Mouse (Mus musculus) liver, embryonic 15.5 days (tissue): ENCODE results near the gene Mrps23. TPM values are rescaled to one million over a fixed set of nuclear protein-coding genes. Genes with fewer than 3 reads are reported as not detected.

ENCODE experiments used
- ATAC-seq: fragments of 200-750 bp; cut with Nextera tagmentation; 2 replicates; pipeline ENCODE4 v1.8.0; 2017; ENCODE audit warnings: moderate number of reproducible peaks, mild to moderate bottlenecking, moderate library complexity; ENCODE audit not compliant: insufficient read depth
- H3K27ac ChIP-seq: fragments of 300-500 bp; sonication (generic); replicated peaks from 2 replicates; pipeline ENCODE4 v1.5.1; 2015; ENCODE audit warnings: mild to moderate bottlenecking, inconsistent platforms
- H3K27me3 ChIP-seq: fragments of 300-500 bp; sonication (generic); 2 replicates; pipeline ENCODE4 v1.6.1; 2015; ENCODE audit warnings: mild to moderate bottlenecking, inconsistent platforms
- H3K36me3 ChIP-seq: fragments of 300-500 bp; sonication (generic); replicated peaks from 2 replicates; pipeline ENCODE4 v1.6.1; 2015; ENCODE audit warnings: moderate library complexity, mild to moderate bottlenecking, inconsistent platforms
- H3K4me1 ChIP-seq: fragments of 300-500 bp; sonication (generic); replicated peaks from 2 replicates; pipeline ENCODE4 v1.6.1; 2015; ENCODE audit warnings: inconsistent platforms
- H3K4me2 ChIP-seq: fragments of 300-500 bp; sonication (generic); 2 replicates; pipeline ENCODE4 v1.6.1; 2015; ENCODE audit warnings: moderate library complexity, mild to moderate bottlenecking, inconsistent platforms
- H3K4me3 ChIP-seq: fragments of 300-500 bp; sonication (generic); replicated peaks from 2 replicates; pipeline ENCODE4 v1.5.1; 2015; ENCODE audit warnings: mild to moderate bottlenecking, inconsistent platforms
- H3K9ac ChIP-seq: fragments of 300-500 bp; sonication (generic); 2 replicates; pipeline ENCODE4 v1.6.1; 2015; ENCODE audit warnings: moderate library complexity, mild to moderate bottlenecking, inconsistent platforms
- H3K9me3 ChIP-seq: fragments of 300-500 bp; sonication (generic); replicated peaks from 2 replicates; pipeline ENCODE4 v1.6.1; 2016; ENCODE audit warnings: inconsistent platforms
- WGBS: fragments of 180-500 bp; shearing (Covaris S2); methylation state at CpG from one replicate; pipeline ENCODE4 v1.1.7; 2015; ENCODE audit warnings: mixed read lengths; ENCODE audit not compliant: insufficient replicate concordance; 5-methylcytosine and 5-hydroxymethylcytosine counted together
- polyA plus RNA-seq: library from polyadenylated mRNA; unstranded; fragments of >200 nt; fragmentation: Nextera tagmentation; extraction: Ambion mirVana; gene quantifications from 2 replicates; pipeline ENCODE4 v1.2.1, GENCODE M21; 2015

Gene Mrps23
- polyA plus RNA-seq, 1 experiment from 2014 or later, result 26.9 TPM

DNA sequence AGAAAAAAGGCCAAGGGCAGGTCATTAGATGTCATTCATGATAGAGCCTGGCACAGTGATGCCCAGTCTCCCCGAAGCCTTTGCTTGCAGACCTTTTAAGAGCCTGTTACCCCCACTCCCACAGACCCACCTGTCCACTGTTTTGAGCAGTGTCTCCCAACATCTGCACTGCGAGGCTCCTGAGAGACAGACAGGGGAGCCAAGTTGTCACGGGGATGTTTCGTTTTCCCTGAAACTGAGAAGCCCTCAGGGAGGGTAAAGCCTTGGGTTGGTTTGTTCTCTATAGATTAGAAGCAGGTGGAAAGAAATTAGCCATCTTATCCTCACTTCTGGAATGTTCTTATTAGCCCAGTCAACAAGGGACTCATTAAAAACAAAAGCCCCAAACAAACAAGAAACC is 30.6 kb downstream of the Mrps23 start:
- Histone ChIP-seq H3K9ac (no peak overlapping the region), H3K4me2 (peak overlapping the region; percentile 16; the same call in 1 of the 2 replicates), H3K4me1 (peaks cover 19% of the 10 kb centered on the region), H3K9me3 (no peaks in the 10 kb centered on the region), H3K27ac (no peak overlapping the region), H3K4me3 (no peak overlapping the region), H3K36me3 (no peaks in the 10 kb centered on the region), H3K27me3 (no peaks in the 10 kb centered on the region)
- ATAC-seq, result no peak
- WGBS, result 19% methylated on average over 4 of the region's 4 CpGs

DNA sequence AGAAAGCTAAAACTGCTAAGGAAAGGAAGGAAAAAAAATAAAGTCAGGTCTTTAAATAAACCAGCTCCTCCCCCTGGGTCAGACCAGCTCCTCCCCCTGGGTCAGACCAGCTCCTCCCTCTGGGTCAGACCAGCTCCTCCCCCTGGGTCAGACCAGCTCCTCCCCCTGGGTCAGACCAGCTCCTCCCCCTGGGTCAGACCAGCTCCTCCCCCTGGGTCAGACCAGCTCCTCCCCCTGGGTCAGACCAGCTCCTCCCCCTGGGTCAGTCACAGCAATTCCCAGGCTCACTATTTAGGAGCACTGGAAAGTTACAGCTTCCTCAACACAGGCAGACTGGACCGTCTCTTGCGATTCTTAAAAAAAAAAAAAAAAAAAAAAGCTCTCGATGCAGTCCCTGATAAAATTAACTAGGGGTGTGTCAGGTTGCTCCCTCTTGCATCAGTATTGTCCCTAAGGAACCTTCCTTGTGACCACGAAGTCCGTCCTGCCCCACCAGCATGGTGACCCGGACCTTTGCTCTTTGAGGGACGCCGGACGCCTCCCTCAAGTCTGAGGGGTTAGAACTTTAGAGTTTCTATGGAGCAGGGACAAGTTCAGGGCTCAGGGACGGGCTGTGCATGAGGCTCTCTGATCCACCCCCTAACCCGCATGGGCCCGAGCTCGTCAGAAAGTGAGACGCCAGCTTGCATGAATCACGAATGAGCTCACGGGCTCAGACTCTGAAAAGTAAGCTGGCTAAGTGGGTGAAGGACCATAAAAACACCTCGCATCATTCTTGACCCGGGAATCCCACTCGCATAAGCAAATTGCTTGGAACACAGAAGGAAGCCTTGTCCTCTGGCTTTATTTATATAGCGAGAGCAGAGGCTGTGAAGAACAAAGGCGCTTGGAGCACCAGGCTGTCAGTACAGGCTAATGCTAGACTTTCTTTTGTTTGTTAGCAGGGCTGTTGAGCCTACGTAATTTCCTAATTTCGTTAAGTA is 31.3 kb downstream of the Mrps23 start:
- 0 out of 2 replicates have a peak overlapping the region, but pooled peaks have one; percentile 45 for H3K27ac ChIP-seq
- H3K27me3 ChIP-seq, result no peaks in the 10 kb centered on the region
- H3K36me3 ChIP-seq, result no peaks in the 10 kb centered on the region
- 25% methylated on average over 23 of the region's 23 CpGs for WGBS
- H3K4me2 ChIP-seq, result peak overlapping the region; percentile 49
- H3K4me1 ChIP-seq, result peaks cover 19% of the 10 kb centered on the region
- H3K4me3 ChIP-seq, result peak overlapping the region; percentile 18
- no peaks in the 10 kb centered on the region for H3K9me3 ChIP-seq
- H3K9ac ChIP-seq, result no peak overlapping the region
- ATAC-seq, result 0 out of 2 replicates have a peak, but pooled peaks have one; percentile 40

DNA sequence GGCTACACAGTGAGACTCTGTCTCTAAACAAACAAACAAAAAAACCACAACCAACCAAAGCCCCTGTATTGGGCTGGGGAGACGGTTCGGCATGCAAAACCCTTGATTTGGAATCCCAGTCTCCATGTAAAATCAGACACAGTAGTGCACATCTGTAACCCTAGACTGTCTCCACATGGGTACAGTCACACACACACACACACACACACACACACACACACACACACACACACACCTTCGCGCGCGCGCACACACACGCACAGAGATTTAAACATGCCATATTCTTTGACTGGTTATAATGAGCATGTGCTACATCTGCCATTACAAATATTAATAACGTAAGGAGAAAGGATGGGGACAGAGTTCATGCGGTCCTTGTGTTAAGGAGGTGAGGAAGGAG is 36.1 kb downstream of the Mrps23 start:
- no peaks in the 10 kb centered on the region for H3K27me3 ChIP-seq
- H3K4me3 ChIP-seq, result no peak overlapping the region
- H3K36me3 ChIP-seq, result no peaks in the 10 kb centered on the region
- no peak overlapping the region for H3K9ac ChIP-seq
- peaks cover 22% of the 10 kb centered on the region; the same call in 1 of the 2 replicates for H3K4me1 ChIP-seq
- WGBS, result 82% methylated on average over 10 of the region's 10 CpGs
- no peak for ATAC-seq
- no peaks in the 10 kb centered on the region for H3K9me3 ChIP-seq
- H3K27ac ChIP-seq, result no peak overlapping the region
- H3K4me2 ChIP-seq, result no peak overlapping the region

DNA sequence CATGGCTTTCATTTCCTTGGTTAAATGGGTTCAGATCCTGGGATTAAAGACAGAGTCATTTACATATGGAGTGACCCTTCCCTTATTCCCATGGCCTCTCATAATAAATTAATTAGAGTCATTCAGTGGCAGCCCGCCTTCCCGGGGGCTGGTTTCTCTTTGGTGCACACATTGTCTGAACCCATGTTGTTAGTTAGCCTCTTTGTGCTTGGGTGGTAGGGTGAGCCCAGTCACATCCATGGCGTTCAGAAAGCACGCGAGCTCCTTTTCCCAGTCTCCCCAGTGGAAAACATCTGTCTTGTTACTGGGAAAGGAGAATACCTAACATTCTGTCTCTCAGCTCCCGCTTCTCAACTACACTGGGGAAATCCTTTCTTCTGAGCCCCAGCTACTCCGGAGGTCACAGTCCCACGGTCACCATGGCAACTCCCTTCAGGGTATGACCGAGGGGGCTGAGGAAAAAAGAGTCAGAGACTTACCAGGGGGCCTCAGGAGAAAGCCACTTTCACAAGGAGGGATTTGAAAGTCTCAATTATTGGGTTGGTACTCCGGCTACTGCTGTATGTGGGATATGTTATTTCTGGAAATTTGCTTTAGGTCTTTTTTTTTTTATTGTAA is 36.7 kb downstream of the Mrps23 start:
- Histone ChIP-seq H3K9me3 (no peaks in the 10 kb centered on the region), H3K9ac (no peak overlapping the region), H3K4me1 (peaks cover 18% of the 10 kb centered on the region; the same call in 1 of the 2 replicates), H3K36me3 (no peaks in the 10 kb centered on the region), H3K27me3 (no peaks in the 10 kb centered on the region), H3K4me2 (no peak overlapping the region), H3K27ac (no peak overlapping the region), H3K4me3 (no peak overlapping the region)
- WGBS, result 38% methylated on average over 10 of the region's 10 CpGs
- no peak for ATAC-seq

DNA sequence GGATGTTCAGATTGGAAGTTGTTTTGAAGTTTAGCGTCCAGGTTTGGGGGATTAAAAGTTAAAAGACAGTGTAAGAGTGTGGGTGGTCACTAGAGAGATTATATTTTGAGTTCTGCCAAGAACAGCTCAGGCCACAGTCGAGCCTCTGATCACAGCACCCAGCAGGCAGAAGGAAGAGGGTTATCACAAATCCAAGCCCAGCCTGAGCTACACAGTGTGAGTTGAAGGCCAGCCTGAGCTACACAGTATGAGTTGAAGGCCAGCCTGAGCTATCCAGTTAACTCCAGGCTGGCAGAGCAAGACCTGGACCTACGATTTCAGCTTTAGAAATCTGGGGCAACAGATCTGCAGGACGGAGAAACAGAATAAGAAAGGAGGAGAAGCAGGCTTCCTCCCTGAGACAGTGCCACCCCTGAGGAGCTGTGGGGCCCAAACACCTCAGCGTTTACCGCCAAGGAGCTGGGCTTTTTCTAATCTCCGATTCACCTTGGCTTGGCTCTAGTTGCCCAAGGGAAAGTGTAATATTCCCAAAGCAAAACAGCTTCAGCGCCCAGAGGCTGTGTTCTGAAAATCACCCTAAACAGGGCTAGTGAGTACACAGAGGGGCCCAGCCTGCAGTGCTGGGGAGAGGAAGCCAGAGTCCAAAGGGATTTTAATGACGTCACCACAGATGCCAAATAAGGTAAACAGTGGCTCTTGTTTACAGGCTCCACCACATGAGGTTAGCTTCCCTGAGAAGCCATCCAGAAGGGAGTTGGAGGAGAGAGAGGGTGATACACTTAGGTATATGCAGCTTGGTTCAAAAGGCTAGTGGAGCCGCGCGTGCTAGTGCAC is 37.5 kb downstream of the Mrps23 start:
- no peak overlapping the region for H3K27ac ChIP-seq
- H3K9me3 ChIP-seq, result no peaks in the 10 kb centered on the region
- no peak overlapping the region for H3K9ac ChIP-seq
- ATAC-seq, result peak; percentile 58; the same call in 1 of the 2 replicates
- H3K27me3 ChIP-seq, result no peaks in the 10 kb centered on the region
- 54% methylated on average over 12 of the region's 12 CpGs for WGBS
- no peaks in the 10 kb centered on the region for H3K36me3 ChIP-seq
- no peak overlapping the region for H3K4me3 ChIP-seq
- no peak overlapping the region for H3K4me2 ChIP-seq
- H3K4me1 ChIP-seq, result 0 out of 2 replicates have a peak, but pooled peaks cover 13% of the 10 kb centered on the region

DNA sequence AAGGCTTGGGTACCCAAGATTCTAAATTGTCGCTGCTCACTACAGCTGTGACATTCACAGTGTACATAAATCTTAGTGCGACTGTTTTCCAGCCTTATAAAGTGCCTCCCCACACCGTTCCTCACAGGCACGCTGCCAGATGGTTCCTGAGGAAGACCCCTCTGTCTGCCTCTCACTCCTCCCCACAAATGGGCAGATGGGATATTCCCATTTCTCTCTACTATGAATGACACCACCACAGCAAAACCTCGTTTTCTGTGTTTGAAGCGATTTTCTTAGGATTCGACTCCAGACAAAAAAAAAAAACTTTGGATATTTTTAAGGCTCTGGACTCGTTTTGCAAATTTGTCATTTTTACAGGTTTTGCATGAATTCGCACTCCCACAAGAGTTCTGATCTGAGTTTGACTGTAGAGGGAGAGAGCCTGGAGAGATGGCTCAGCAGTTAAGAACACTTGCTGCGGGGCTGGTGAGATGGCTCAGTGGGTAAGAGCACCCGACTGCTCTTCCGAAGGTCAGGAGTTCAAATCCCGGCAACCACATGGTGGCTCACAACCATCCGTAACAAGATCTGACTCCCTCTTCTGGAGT is 41.5 kb downstream of the Mrps23 start:
- Histone ChIP-seq H3K36me3 (no peaks in the 10 kb centered on the region), H3K9me3 (no peaks in the 10 kb centered on the region), H3K27ac (no peak overlapping the region), H3K4me2 (no peak overlapping the region), H3K4me1 (0 out of 2 replicates have a peak, but pooled peaks cover 13% of the 10 kb centered on the region), H3K27me3 (no peaks in the 10 kb centered on the region), H3K9ac (no peak overlapping the region), H3K4me3 (no peak overlapping the region)
- ATAC-seq, result no peak
- WGBS, result 65% methylated on average over 14 of the region's 14 CpGs

DNA sequence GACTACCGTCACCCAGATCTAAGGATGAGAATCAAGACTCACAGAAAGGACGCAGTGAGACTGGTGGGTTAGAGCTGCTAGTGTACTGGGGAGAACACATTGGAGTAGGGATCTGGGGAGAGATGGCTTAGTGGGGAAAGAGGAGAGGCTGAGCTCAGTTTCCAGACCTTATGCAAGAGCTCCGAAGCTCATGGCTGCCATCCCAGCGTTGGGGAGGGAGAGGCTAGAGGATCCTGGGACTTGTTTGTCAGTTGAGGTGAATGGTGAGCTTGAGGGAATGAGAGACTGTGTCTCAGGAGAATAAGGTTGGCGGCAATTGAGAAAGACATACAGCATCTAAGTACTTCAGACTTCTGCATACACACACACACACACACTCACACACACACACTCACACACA is 44.4 kb downstream of the Mrps23 start:
- Histone ChIP-seq H3K4me3 (no peak overlapping the region), H3K4me1 (0 out of 2 replicates have a peak, but pooled peaks cover 11% of the 10 kb centered on the region), H3K9ac (no peak overlapping the region), H3K4me2 (no peak overlapping the region), H3K27me3 (peaks cover 9% of the 10 kb centered on the region; the same call in 1 of the 2 replicates), H3K27ac (no peak overlapping the region), H3K36me3 (no peaks in the 10 kb centered on the region), H3K9me3 (no peaks in the 10 kb centered on the region)
- ATAC-seq, result no peak
- 57% methylated on average over 5 of the region's 5 CpGs for WGBS

DNA sequence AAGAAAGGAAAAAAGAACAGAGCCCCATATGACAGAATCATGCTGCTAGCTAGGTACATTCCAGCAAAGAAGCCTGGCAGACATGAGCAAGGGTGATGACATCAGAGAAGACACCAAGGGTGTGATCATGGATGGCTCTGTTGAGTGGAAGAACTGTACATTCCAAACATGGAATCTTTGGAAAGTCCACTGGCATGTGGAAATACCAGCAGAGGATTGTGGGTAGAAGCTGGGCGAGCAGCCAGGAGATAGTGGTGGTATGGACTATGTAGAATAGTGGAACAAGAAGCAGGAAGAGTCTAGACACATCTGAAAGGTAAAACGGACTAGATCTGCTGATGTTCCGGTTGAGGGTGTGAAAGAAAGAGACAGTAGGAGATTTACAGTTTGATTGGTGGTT is 46.4 kb downstream of the Mrps23 start:
- Histone ChIP-seq H3K4me3 (no peak overlapping the region), H3K27ac (no peak overlapping the region), H3K4me1 (0 out of 2 replicates have a peak, but pooled peaks cover 4% of the 10 kb centered on the region), H3K36me3 (no peaks in the 10 kb centered on the region), H3K4me2 (no peak overlapping the region), H3K9ac (no peak overlapping the region), H3K27me3 (peaks cover 15% of the 10 kb centered on the region; the same call in 1 of the 2 replicates), H3K9me3 (no peaks in the 10 kb centered on the region)
- ATAC-seq, result no peak
- 57% methylated on average over 3 of the region's 3 CpGs for WGBS

DNA sequence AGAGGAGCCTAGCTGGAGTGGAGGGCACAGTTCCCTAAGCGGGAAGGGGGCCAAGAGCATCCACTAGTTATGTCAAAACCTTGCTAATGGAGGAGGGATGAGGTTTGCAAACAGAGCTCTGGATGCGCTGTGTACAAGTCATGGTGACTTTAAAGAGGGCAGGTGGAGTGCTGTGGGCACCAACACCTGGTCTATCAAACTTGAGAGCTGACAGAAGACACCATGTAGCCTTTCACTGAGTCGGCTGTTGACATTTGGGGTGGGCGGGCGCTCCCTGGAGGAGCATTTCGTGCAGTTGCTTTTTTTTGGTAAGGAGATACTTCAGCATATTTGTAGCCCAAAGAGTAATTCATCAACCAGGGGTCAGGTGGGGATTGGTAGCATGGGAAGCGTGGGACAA is 47.1 kb downstream of the Mrps23 start:
- Histone ChIP-seq H3K36me3 (no peaks in the 10 kb centered on the region), H3K4me3 (no peak overlapping the region), H3K4me1 (0 out of 2 replicates have a peak, but pooled peaks cover 4% of the 10 kb centered on the region), H3K9me3 (no peaks in the 10 kb centered on the region), H3K27ac (no peak overlapping the region), H3K27me3 (peaks cover 17% of the 10 kb centered on the region; the same call in 1 of the 2 replicates), H3K4me2 (no peak overlapping the region), H3K9ac (no peak overlapping the region)
- WGBS, result 63% methylated on average over 7 of the region's 7 CpGs
- no peak for ATAC-seq

DNA sequence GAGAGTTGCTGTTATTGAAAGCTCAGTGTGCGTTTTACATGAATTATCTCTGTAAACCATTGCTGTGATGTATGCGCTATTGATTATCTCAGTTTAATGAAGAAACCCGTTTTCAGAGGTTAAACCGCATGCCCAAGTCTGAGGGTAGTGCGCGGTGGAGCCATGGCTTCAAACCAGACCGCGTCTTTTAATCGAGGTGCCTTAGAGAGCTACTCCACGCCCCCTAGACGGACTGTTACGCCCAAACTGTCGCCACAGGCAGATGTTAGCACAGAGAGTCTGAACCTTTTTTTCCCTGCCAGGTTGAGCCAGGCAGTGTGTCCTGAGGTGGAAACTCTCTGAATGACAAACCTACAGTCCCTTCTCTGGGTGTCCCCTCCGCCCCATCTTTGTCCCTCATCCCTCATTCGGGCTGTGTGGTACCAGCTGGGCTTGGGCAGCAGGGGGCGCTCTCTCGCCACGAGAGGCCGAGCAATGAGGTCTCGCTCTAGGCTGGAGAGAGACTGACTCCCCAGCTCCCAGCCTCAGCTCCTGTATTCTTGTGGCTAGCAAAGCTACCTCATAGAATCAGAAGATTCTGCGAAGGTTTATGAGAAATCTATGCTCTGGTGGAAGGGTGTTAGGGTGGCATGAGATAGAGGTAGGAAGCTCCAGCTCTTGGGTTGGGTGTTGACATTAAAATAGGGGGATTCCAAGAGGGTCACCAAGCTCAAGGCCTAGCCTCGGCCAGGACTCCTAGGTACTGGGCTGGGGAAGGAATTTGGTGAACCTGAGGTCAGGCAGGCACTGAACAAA is 48.0 kb downstream of the Mrps23 start:
- Histone ChIP-seq H3K9ac (no peak overlapping the region), H3K4me3 (no peak overlapping the region), H3K27ac (no peak overlapping the region), H3K4me1 (0 out of 2 replicates have a peak, but pooled peaks cover 4% of the 10 kb centered on the region), H3K27me3 (peaks cover 17% of the 10 kb centered on the region; the same call in 1 of the 2 replicates), H3K4me2 (no peak overlapping the region), H3K9me3 (no peaks in the 10 kb centered on the region), H3K36me3 (no peaks in the 10 kb centered on the region)
- ATAC-seq, result no peak
- WGBS, result 13% methylated on average over 22 of the region's 22 CpGs
